ENCODE assay signal across 19 mouse cellular contexts in the genomic region with DNA sequence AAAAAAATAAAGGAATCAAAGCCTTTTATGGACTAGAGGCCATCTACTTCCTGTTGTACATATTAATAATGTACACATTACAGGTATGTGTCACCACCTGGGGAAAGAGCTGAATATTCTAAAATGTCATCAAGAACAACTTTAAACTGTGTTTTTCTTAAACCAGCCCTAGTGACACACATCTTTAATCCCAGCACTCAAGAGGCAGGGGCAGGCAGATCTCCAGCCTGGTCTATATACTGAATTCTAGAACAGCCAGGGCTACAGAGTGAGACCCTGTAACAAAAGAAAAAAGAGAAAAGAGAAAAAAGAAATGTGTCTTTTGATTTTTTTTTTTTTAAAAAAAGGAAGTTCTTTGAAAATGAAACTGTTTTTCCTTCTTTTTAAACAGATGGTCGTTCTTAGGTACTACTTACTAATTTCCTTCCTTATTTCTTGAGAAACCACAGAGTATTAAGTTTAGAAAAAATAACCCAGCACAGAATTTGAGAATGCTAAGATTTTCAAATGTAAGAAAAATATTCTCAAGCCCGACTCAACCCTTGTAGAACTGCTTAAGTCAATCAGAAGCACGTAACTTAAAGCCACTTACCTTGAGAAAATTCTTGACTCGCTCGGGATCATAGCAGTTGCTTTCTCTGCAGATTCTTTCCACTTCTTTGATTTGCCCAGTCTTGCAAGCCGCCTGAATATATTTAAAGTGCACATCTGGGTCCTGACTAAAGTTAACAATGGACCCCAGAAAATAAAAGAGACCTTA. TPM values are rescaled to one million over a fixed set of nuclear protein-coding genes. Genes with fewer than 3 reads are reported as not detected.
DNase-seq lines count a peak whose midpoint lies in the region; ATAC-seq and TF ChIP-seq lines count a peak whose summit lies in the region.
"Had no signal": no experiment of that assay in that cellular context is flagged by ENCODE, and none has a peak within 500 bp of the region (broad histone marks: within the 10 kb centered on the region; RNA-seq: fewer than 3 reads in every experiment).

No protein-coding gene starts in this region.

- H3K4me2 ChIP-seq in stomach, embryonic 15.5 days = no peak overlapping the region
- no peak overlapping the region for H3K4me2 ChIP-seq in stomach, postnatal 0 days (replicated peaks; ENCODE audit: low read depth)
- H3K4me2 ChIP-seq: forebrain, embryonic 12.5 days; limb, embryonic 12.5 days had no signal

- WGBS in stomach, embryonic 15.5 days = 87% methylated on average over 6 of the region's 6 CpGs
- WGBS in stomach, postnatal 0 days = 87% methylated on average over 6 of the region's 6 CpGs
- 75% methylated on average over 6 of the region's 6 CpGs for WGBS in small intestine, adult 2 months

- H3K27ac ChIP-seq in layer of hippocampus, adult 2 months = 0 out of 2 replicates have a peak overlapping the region, but pooled peaks have one; percentile 15
- 0 out of 2 replicates have a peak overlapping the region, but pooled peaks have one; percentile 16 for H3K27ac ChIP-seq in stomach, embryonic 15.5 days
- no peak overlapping the region for H3K27ac ChIP-seq in stomach, postnatal 0 days (replicated peaks)
- peak overlapping the region; percentile 30 for H3K27ac ChIP-seq in brown adipose tissue, adult 24 weeks (replicated peaks; ENCODE audit: low read depth, low read length)
- H3K27ac ChIP-seq in small intestine, adult 2 months (ENCODE audit: insufficient read depth, low read depth, low read length) = peak overlapping the region; percentile 55; the same call in 1 of the 2 replicates
- H3K27ac ChIP-seq: forebrain, embryonic 12.5 days; hindbrain, embryonic 10.5 days; limb, embryonic 12.5 days; midbrain, embryonic 10.5 days had no signal

- TF ChIP-seq CTCF in layer of hippocampus, adult 2 months (conservative IDR thresholded peaks at IDR 0.05) = no peak
- TF ChIP-seq CTCF in stomach, postnatal 0 days (IDR thresholded peaks at IDR 0.05; ENCODE audit: low read depth) = no peak
- TF ChIP-seq CTCF in small intestine, adult 2 months (IDR thresholded peaks at IDR 0.05; ENCODE audit: extremely low read depth, insufficient read length, insufficient replicate concordance, low read depth, low read length) = no peak

- no peaks in the 10 kb centered on the region for H3K9me3 ChIP-seq in stomach, embryonic 15.5 days
- no peaks in the 10 kb centered on the region for H3K9me3 ChIP-seq in stomach, postnatal 0 days (ENCODE audit: control insufficient read depth, low read length)
- H3K9me3 ChIP-seq: forebrain, embryonic 12.5 days; hindbrain, embryonic 10.5 days; limb, embryonic 12.5 days; midbrain, embryonic 10.5 days had no signal

- no peak for TF ChIP-seq POLR2A in small intestine, adult 2 months (IDR thresholded peaks at IDR 0.05; ENCODE audit: low read depth, low read length)

- no peaks in the 10 kb centered on the region for H3K4me1 ChIP-seq in stomach, embryonic 15.5 days
- no peaks in the 10 kb centered on the region for H3K4me1 ChIP-seq in stomach, postnatal 0 days (replicated peaks; ENCODE audit: control insufficient read depth, insufficient read depth)
- no peaks in the 10 kb centered on the region for H3K4me1 ChIP-seq in brown adipose tissue, adult 24 weeks (ENCODE audit: control insufficient read depth, insufficient read depth, insufficient read length, low read length)
- H3K4me1 ChIP-seq in small intestine, adult 2 months (ENCODE audit: control insufficient read depth, insufficient read depth, insufficient read length, low read length) = no peaks in the 10 kb centered on the region
- H3K4me1 ChIP-seq: forebrain, embryonic 12.5 days; hindbrain, embryonic 10.5 days; limb, embryonic 12.5 days; midbrain, embryonic 10.5 days had no signal

- TF ChIP-seq EP300 in stomach, postnatal 0 days (optimal IDR thresholded peaks at IDR 0.05) = no peak

- H3K36me3 ChIP-seq in stomach, embryonic 15.5 days = peaks cover 35% of the 10 kb centered on the region
- peaks cover 26% of the 10 kb centered on the region for H3K36me3 ChIP-seq in stomach, postnatal 0 days (ENCODE audit: control insufficient read depth, insufficient read depth, low read length)
- H3K36me3 ChIP-seq in small intestine, adult 2 months (ENCODE audit: control insufficient read depth, insufficient read depth, low read length) = peaks cover 65% of the 10 kb centered on the region

- no peak for ATAC-seq in stomach, embryonic 15.5 days (ENCODE audit: insufficient read depth, low FRiP score, low read depth)
- ATAC-seq in stomach, postnatal 0 days (ENCODE audit: low FRiP score, low TSS enrichment) = no peak
- ATAC-seq: Patski had no signal

- no peak for DNase-seq in layer of hippocampus, adult 2 months (ENCODE audit: low spot score in 2 of 2)
- DNase-seq in layer of hippocampus, postnatal 14 days (ENCODE audit: low spot score in 2 of 2) = no peak
- DNase-seq in stomach, postnatal 0 days (ENCODE audit: low spot score) = no peak
- no peak for DNase-seq in adrenal gland, adult 8-10 months
- DNase-seq in retina, postnatal 1 day = no peak
- DNase-seq: adrenal gland, postnatal 14 days; cerebellum, adult 18-20 months; kidney, postnatal 4 days; lung, adult 18-20 months; lung, postnatal 36 days; thymus, adult 2 months had no signal

- H3K27me3 ChIP-seq in stomach, embryonic 15.5 days (replicated peaks) = no peaks in the 10 kb centered on the region
- no peaks in the 10 kb centered on the region for H3K27me3 ChIP-seq in stomach, postnatal 0 days (ENCODE audit: control insufficient read depth, insufficient read depth, low read length)
- H3K27me3 ChIP-seq in small intestine, adult 2 months (ENCODE audit: control insufficient read depth, insufficient read depth, low read length) = no peaks in the 10 kb centered on the region
- H3K27me3 ChIP-seq: forebrain, embryonic 12.5 days; limb, embryonic 12.5 days; Patski had no signal

- no peak overlapping the region for H3K9ac ChIP-seq in stomach, embryonic 15.5 days
- no peak overlapping the region for H3K9ac ChIP-seq in stomach, postnatal 0 days (ENCODE audit: low read length)
- H3K9ac ChIP-seq: forebrain, embryonic 12.5 days; limb, embryonic 12.5 days had no signal

- no peak overlapping the region for H3K4me3 ChIP-seq in layer of hippocampus, adult 2 months
- no peak overlapping the region for H3K4me3 ChIP-seq in stomach, embryonic 15.5 days (replicated peaks)
- H3K4me3 ChIP-seq in stomach, postnatal 0 days (ENCODE audit: low read depth, low read length) = no peak overlapping the region
- H3K4me3 ChIP-seq in brown adipose tissue, adult 24 weeks (ENCODE audit: insufficient read depth, low read depth, low read length) = no peak overlapping the region
- H3K4me3 ChIP-seq in small intestine, adult 2 months (ENCODE audit: low read depth, low read length) = no peak overlapping the region
- H3K4me3 ChIP-seq: forebrain, embryonic 12.5 days; hindbrain, embryonic 10.5 days; limb, embryonic 12.5 days; midbrain, embryonic 10.5 days had no signal

RNA-seq across cellular contexts. Expression of gene Ptrh2, which starts 33.7 kb away (rescaled TPM):
- 10 to 100 TPM in 1 of 2 experiments, 1 to 10 TPM in 1; 9.0 to 10.1 TPM for total RNA-seq in layer of hippocampus, adult 2 months (2021)
- total RNA-seq in layer of hippocampus, postnatal 14 days (2021) = 10 to 100 TPM in 1 of 2 experiments, 1 to 10 TPM in 1; 9.9 to 10.2 TPM
- polyA plus RNA-seq in stomach, embryonic 15.5 days (2015; fragmentation: Nextera tagmentation; extraction: Ambion mirVana) = 30.3 and 31.9 TPM in 2 replicates
- polyA plus RNA-seq in stomach, postnatal 0 days (2015; fragmentation: Nextera tagmentation; extraction: Ambion mirVana) = 19.4 and 19.8 TPM in 2 replicates
- polyA plus RNA-seq in brown adipose tissue, adult 24 weeks (2012; ENCODE audit: insufficient read depth, insufficient read length, missing spikeins) = 11.9 and 15.9 TPM in 2 replicates
- polyA plus RNA-seq in small intestine, adult 2 months (2012; rRNA removed) = 0.90 and 1.5 TPM in 2 replicates
- 10 to 100 TPM; 15.7 to 17.9 (median 17.2) TPM for total RNA-seq in adrenal gland, adult 8-10 months (2022)

RNA-seq across cellular contexts. Expression of gene Vmp1, which starts 33.9 kb away (rescaled TPM):
- 100 to 1,000 TPM; 111 to 139 TPM for total RNA-seq in layer of hippocampus, adult 2 months (2021)
- 100 to 1,000 TPM; 129 to 130 TPM for total RNA-seq in layer of hippocampus, postnatal 14 days (2021)
- 144 and 153 TPM in 2 replicates for polyA plus RNA-seq in stomach, embryonic 15.5 days (2015; fragmentation: Nextera tagmentation; extraction: Ambion mirVana)
- polyA plus RNA-seq in stomach, postnatal 0 days (2015; fragmentation: Nextera tagmentation; extraction: Ambion mirVana) = 162 and 181 TPM in 2 replicates
- 62.6 and 85.5 TPM in 2 replicates for polyA plus RNA-seq in brown adipose tissue, adult 24 weeks (2012; ENCODE audit: insufficient read depth, insufficient read length, missing spikeins)
- polyA plus RNA-seq in small intestine, adult 2 months (2012; rRNA removed) = 22.1 and 38.8 TPM in 2 replicates
- 100 to 1,000 TPM in 3 of 4 experiments, 10 to 100 TPM in 1; 99.8 to 209 (median 138) TPM for total RNA-seq in adrenal gland, adult 8-10 months (2022)

RNA-seq across cellular contexts. Expression of gene Cltc, which starts 39.9 kb away (rescaled TPM):
- total RNA-seq in layer of hippocampus, adult 2 months (2021) = 100 to 1,000 TPM; 447 to 456 TPM
- total RNA-seq in layer of hippocampus, postnatal 14 days (2021) = 100 to 1,000 TPM; 481 to 511 TPM
- 117 and 130 TPM in 2 replicates for polyA plus RNA-seq in stomach, embryonic 15.5 days (2015; fragmentation: Nextera tagmentation; extraction: Ambion mirVana)
- 63.8 and 64.5 TPM in 2 replicates for polyA plus RNA-seq in stomach, postnatal 0 days (2015; fragmentation: Nextera tagmentation; extraction: Ambion mirVana)
- 106 and 155 TPM in 2 replicates for polyA plus RNA-seq in brown adipose tissue, adult 24 weeks (2012; ENCODE audit: insufficient read depth, insufficient read length, missing spikeins)
- 27.0 and 74.8 TPM in 2 replicates for polyA plus RNA-seq in small intestine, adult 2 months (2012; rRNA removed)
- 100 to 1,000 TPM; 283 to 302 (median 294) TPM for total RNA-seq in adrenal gland, adult 8-10 months (2022)
